Mouse (Mus musculus): ENCODE data around the gene Cdk9.

DNA sequence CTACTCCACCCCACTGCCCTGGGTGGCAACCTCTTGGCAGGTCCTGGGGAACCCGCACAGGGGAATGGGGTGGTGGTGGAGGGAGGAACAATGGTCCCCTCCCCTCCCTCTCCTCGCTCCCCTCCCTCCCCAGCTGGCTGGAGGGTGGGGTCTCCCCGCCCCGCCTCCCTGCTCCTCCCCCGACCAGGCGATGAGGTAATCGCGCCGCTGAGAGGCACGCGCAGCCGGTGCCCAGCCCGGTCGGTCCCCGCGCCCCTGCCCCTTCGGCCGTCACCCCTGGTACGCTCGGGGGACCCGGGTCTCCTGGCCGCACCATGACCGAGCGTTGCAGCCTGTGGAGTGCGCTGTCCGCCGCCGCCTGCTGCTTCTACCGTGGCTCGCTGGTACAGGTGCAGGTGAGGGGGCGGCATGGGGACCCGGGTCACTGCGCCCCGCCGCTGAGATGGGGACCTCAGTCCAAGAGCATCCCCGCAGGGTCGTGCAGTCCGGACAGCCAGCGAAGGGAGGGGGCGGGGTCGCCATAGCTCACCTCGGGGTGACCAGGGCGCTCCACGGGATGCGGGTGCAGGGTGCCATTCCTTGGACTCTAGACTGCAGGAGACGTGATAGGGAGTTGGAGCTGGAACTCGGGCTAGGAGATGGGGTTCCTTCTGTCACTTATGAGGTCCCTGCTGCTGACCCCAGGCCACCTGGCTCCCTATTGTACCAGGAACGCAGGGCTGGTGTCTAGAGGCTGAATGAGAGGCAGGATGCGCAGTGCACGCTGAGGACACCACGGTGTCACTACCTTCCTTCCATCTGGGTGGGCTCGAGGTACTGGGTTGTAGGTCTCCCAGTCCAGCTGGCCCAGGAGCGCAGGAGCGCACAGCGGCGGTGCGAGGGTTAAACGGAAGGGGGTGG is 28.6 kb upstream of the Cdk9 start:
- TF ChIP-seq CTCF (IDR thresholded peaks at IDR 0.05; ENCODE audit: control insufficient read depth, insufficient read depth, insufficient read length), result no peak
- TF ChIP-seq CEBPB (IDR thresholded peaks at IDR 0.05; ENCODE audit: low read depth), result no peak
- no peak for TF ChIP-seq MYOG (IDR thresholded peaks at IDR 0.05; ENCODE audit: control insufficient read depth, extremely low read depth, insufficient read length)
